Mouse (Mus musculus) inflammation-experienced regulatory T-cells, adult 16 weeks (primary cell): ENCODE results near the gene Prima1. TPM values are rescaled to one million over a fixed set of nuclear protein-coding genes. Genes with fewer than 3 reads are reported as not detected.

ENCODE experiments used
- polyA plus RNA-seq: library from polyadenylated mRNA; unstranded; fragments of 100-300 nt; shearing (Covaris generic); gene quantifications from one replicate; pipeline ENCODE4 v1.2.1, GENCODE M21; 2017

Prima1 gene
- not detected for polyA plus RNA-seq

GRCm38 (mm10) chr12:103242083-103242581, at the start of gene Prima1:
Gene Prima1 (minus strand): TSS chr12:103242150.

Other genes with a start within 250 kb of the Prima1 start
- gene Fam181a, start 68.8 kb upstream of the Prima1 start, polyA plus RNA-seq = not detected
- gene Asb2, start 113.9 kb upstream of the Prima1 start, polyA plus RNA-seq = 13.0 TPM
- 3.6 TPM for gene Otub2, start 146.5 kb upstream of the Prima1 start, polyA plus RNA-seq
- gene 9330161L09Rik, start 165.7 kb upstream of the Prima1 start, polyA plus RNA-seq = 2.5 TPM
- gene Ddx24, start 183.7 kb upstream of the Prima1 start, polyA plus RNA-seq = 234 TPM
- 426 TPM for gene Ifi27, start 192.1 kb upstream of the Prima1 start, polyA plus RNA-seq
- 1,047 TPM for gene Ifi27l2a, start 201.5 kb upstream of the Prima1 start, polyA plus RNA-seq
- not detected for gene Ifi27l2b, start 215.1 kb upstream of the Prima1 start, polyA plus RNA-seq